Comparison of ENCODE assay signal across 14 mouse cellular contexts in genomic region chr6:138920161-138920560, GRCm38 (mm10).
"Had no signal": no experiment of that assay in that cellular context is flagged by ENCODE, and none has a peak within 500 bp of the region (broad histone marks: within the 10 kb centered on the region; RNA-seq: fewer than 3 reads in every experiment).

No protein-coding gene starts in this region.

- H3K4me3 ChIP-seq: midbrain, embryonic 10.5 days; midbrain, embryonic 12.5 days; myocyte; neural tube, embryonic 12.5 days; stomach, embryonic 15.5 days had no signal

- DNase-seq: liver, postnatal 0 days; lung, embryonic 14.5 days; lung, postnatal 10 days; lung, postnatal 4 days; midbrain, embryonic 14.5 days; right cerebral cortex, postnatal 14 days; thymus, adult 2 months; thymus, postnatal 25 days; thymus, postnatal 4 days had no signal

- H3K4me1 ChIP-seq: midbrain, embryonic 10.5 days; midbrain, embryonic 12.5 days; neural tube, embryonic 12.5 days; stomach, embryonic 15.5 days had no signal
